Mouse (Mus musculus): ENCODE data around the gene Lgals4. TPM values are rescaled to one million over a fixed set of nuclear protein-coding genes. Genes with fewer than 3 reads are reported as not detected.

Gene Lgals4
- total RNA-seq, 2 experiments from 2014 or later = 1.3 to 4.0 TPM

Other genes with a start within 250 kb of the Lgals4 start
- 10 to 100 TPM; 70.1 to 71.0 TPM for gene Samd4b, start 235.7 kb upstream of the Lgals4 start, total RNA-seq (2021)
- 10 to 100 TPM; 13.4 to 14.8 TPM for gene Pak4, start 235.7 kb upstream of the Lgals4 start, total RNA-seq (2021)
- gene Acp7, start 202.5 kb upstream of the Lgals4 start, total RNA-seq (2021) = 1 to 10 TPM; 1.6 to 2.0 TPM
- 10 to 100 TPM; 17.9 to 21.6 TPM for gene Fbxo27, start 141.0 kb upstream of the Lgals4 start, total RNA-seq (2021)
- gene Fbxo17, start 117.0 kb upstream of the Lgals4 start, total RNA-seq (2021) = 1 to 10 TPM; 1.1 to 2.2 TPM
- gene Mrps12, start 92.0 kb upstream of the Lgals4 start, total RNA-seq (2021) = 10 to 100 TPM; 62.4 to 70.0 TPM
- 10 to 100 TPM; 12.4 to 15.6 TPM for gene Sars2, start 91.9 kb upstream of the Lgals4 start, total RNA-seq (2021)
- gene Ccer2, start 77.7 kb upstream of the Lgals4 start, total RNA-seq (2021) = under 1 TPM; 0.42 to 0.47 TPM
- 100 to 1,000 TPM; 218 to 227 TPM for gene Sirt2, start 67.1 kb upstream of the Lgals4 start, total RNA-seq (2021)
- 10 to 100 TPM; 32.1 to 33.5 TPM for gene Nfkbib, start 66.3 kb upstream of the Lgals4 start, total RNA-seq (2021)
- 1 to 10 TPM; 2.6 to 3.0 TPM for gene Rinl, start 44.9 kb upstream of the Lgals4 start, total RNA-seq (2021)
- gene Hnrnpl, start 25.3 kb upstream of the Lgals4 start, total RNA-seq (2021) = 100 to 1,000 TPM; 380 to 402 TPM
- 10 to 100 TPM; 59.7 to 66.7 TPM for gene Ech1, start 8.6 kb upstream of the Lgals4 start, total RNA-seq (2021)
- gene Lgals7, start 30.0 kb downstream of the Lgals4 start, total RNA-seq (2021) = not detected
- under 1 TPM; 0.26 to 0.69 TPM for gene Capn12, start 47.6 kb downstream of the Lgals4 start, total RNA-seq (2021)
- gene Actn4, start 128.5 kb downstream of the Lgals4 start, total RNA-seq (2021) = 100 to 1,000 TPM; 124 to 129 TPM
- 100 to 1,000 TPM; 179 to 185 TPM for gene Eif3k, start 148.0 kb downstream of the Lgals4 start, total RNA-seq (2021)
- 1 to 10 TPM; 2.1 to 2.4 TPM for gene Map4k1, start 148.2 kb downstream of the Lgals4 start, total RNA-seq (2021)

Measured in layer of hippocampus, postnatal 25 days (tissue).